Mouse (Mus musculus) liver, embryonic 12.5 days (tissue): ENCODE measurements around the gene Leng1. TPM values are rescaled to one million over a fixed set of nuclear protein-coding genes. Genes with fewer than 3 reads are reported as not detected.
A peak's percentile ranks its signal among the peaks of the same experiment; 100 is the strongest.
"Not testable (repeated sequence)": the region's sequence is repeated elsewhere in the genome, so short reads cannot be mapped to it uniquely, and the experiment has no call there.

Experiments used
- ATAC-seq: fragments of 200-750 bp; cut with Nextera tagmentation; 2 replicates; pipeline ENCODE4 v1.8.0; 2017; ENCODE audit warnings: moderate number of reproducible peaks, mild to moderate bottlenecking, moderate library complexity
- H3K27ac ChIP-seq: fragments of 300-500 bp; sonication (generic); 2 replicates; pipeline ENCODE4 v1.5.1; 2016; ENCODE audit warnings: mild to moderate bottlenecking
- H3K27me3 ChIP-seq: fragments of 300-500 bp; sonication (generic); replicated peaks from 2 replicates; pipeline ENCODE4 v1.6.1; 2016; ENCODE audit warnings: mild to moderate bottlenecking, moderate library complexity
- H3K36me3 ChIP-seq: fragments of 300-500 bp; sonication (generic); 2 replicates; pipeline ENCODE4 v1.6.1; 2016; ENCODE audit warnings: mild to moderate bottlenecking, moderate library complexity
- H3K4me1 ChIP-seq: fragments of 300-500 bp; sonication (generic); 2 replicates; pipeline ENCODE4 v1.6.1; 2016
- H3K4me2 ChIP-seq: fragments of 300-500 bp; sonication (generic); 2 replicates; pipeline ENCODE4 v1.6.1; 2016; ENCODE audit warnings: mild to moderate bottlenecking, moderate library complexity
- H3K4me3 ChIP-seq: fragments of 300-500 bp; sonication (generic); 2 replicates; pipeline ENCODE4 v1.5.1; 2016; ENCODE audit warnings: mild to moderate bottlenecking, moderate library complexity
- H3K9ac ChIP-seq: fragments of 300-500 bp; sonication (generic); 2 replicates; pipeline ENCODE4 v1.6.1; 2016; ENCODE audit warnings: mild to moderate bottlenecking, moderate library complexity
- H3K9me3 ChIP-seq: fragments of 300-500 bp; sonication (generic); replicated peaks from 2 replicates; pipeline ENCODE4 v1.6.1; 2016; ENCODE audit warnings: mild to moderate bottlenecking, moderate library complexity
- WGBS: fragments of 180-500 bp; shearing (Covaris S2); methylation state at CpG from one replicate; pipeline ENCODE4 v1.1.7; 2016; ENCODE audit not compliant: insufficient replicate concordance; 5-methylcytosine and 5-hydroxymethylcytosine counted together
- polyA plus RNA-seq: library from polyadenylated mRNA; unstranded; fragments of >200 nt; fragmentation: Nextera tagmentation; extraction: Ambion mirVana; gene quantifications from 2 replicates; pipeline ENCODE4 v1.2.1, GENCODE M21; 2016

Gene Leng1
- polyA plus RNA-seq, 1 experiment from 2014 or later = 11.6 TPM

DNA sequence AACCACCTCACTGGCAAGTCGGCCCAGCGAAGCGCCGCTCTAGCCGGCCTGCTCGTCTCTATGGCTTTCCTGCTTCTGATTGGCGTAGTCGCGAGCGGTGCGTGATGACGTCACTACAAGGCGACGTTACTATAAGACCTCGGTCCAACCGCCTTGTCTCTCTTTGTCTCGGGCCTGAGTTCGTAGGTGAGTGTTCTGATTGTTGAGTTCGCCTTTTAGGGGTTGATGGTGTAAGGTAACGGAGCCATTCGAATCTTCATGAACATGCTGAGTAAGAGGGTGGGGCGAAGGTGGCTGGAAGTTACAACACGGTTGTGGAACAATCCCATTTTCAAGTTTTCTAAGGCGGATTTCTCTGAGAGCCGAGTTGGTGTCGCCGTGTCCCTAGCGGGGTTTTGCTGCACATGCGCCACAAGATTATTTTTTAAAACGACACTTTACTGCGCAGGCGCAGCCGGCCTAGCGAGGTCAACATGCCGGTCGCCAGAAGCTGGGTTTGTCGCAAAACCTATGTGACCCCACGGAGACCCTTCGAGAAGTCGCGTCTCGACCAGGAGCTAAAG lies 38.3 kb upstream of the Leng1 start, which contains the start of gene Rps9:
Gene Rps9, plus strand, starts transcription at position 115 of the 563 bp plus-strand sequence.
- Histone ChIP-seq H3K4me3 (peak within 1 kb of the TSS; percentile 91), H3K36me3 (peaks cover 60% of the 10 kb centered on the region), H3K27ac (peak within 1 kb of the TSS; percentile 95), H3K4me2 (peak within 1 kb of the TSS; percentile 76), H3K4me1 (peaks cover 33% of the 10 kb centered on the region), H3K27me3 (no peaks in the 10 kb centered on the region), H3K9me3 (no peaks in the 10 kb centered on the region), H3K9ac (peak within 1 kb of the TSS; percentile 94)
- WGBS = under 1% methylated on average over 42 of the region's 42 CpGs
- peak; percentile 88 for ATAC-seq

- Histone ChIP-seq H3K27me3 (no peaks in the 10 kb centered on the region), H3K27ac (peak overlapping the region; percentile 55), H3K36me3 (peaks cover 67% of the 10 kb centered on the region), H3K4me1 (peaks cover 33% of the 10 kb centered on the region), H3K9me3 (no peaks in the 10 kb centered on the region), H3K4me2 (peak overlapping the region; percentile 76), H3K9ac (peak overlapping the region; percentile 94), H3K4me3 (peak overlapping the region; percentile 91)
- ATAC-seq = peak; percentile 43
- WGBS = 16% methylated on average over 6 of the region's 6 CpGs
Observed at GRCm38 (mm10) chr7:3703148-3703878, 37.7 kb upstream of the Leng1 start.

DNA sequence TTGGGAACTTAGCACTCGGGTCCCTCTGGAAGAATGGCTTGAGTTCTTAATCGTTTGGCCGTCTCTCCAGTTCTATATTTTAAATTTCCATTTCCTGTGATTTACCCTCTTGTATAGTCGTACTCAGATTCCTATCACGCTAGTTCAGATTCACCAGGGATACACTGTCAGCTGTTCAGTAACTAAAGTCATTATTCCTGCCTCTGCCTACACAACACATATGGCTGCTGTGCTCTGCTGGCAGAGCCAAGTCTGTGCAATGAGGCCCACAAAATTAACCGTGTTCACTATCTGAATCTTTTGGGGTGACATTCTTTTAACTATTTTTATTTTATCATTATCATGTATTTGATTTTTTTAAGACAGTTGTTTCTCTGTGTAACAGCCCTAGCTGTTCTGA lies 32.8 kb upstream of the Leng1 start:
- Histone ChIP-seq H3K4me1 (peaks cover 30% of the 10 kb centered on the region), H3K4me2 (no peak overlapping the region), H3K27me3 (no peaks in the 10 kb centered on the region), H3K4me3 (no peak overlapping the region), H3K36me3 (peaks cover 42% of the 10 kb centered on the region), H3K9ac (no peak overlapping the region), H3K9me3 (no peaks in the 10 kb centered on the region), H3K27ac (no peak overlapping the region)
- no peak for ATAC-seq
- WGBS = 79% methylated on average over 6 of the region's 6 CpGs

DNA sequence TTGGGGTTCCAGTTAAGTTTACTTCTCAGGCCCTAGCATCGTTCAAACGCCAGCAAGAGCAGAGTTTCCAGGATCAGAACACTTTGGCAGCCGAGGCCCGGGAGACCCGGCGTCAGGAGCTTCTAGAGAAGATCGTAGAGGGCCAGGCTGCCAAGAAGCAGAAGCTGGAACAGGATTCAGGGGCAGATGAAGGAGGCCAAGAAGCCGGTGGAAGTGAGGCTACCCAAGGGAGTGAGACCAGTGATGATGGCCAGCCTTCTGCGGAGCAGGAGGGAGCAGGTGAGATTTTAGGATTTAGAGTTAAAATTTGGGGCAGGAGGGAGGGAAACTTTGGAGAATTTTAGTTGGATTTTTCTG lies 29.3 kb upstream of the Leng1 start:
- peak overlapping the region; percentile 82 for H3K9ac ChIP-seq
- ATAC-seq, H3K27me3 ChIP-seq, H3K27ac ChIP-seq, H3K9me3 ChIP-seq: not testable (repeated sequence)
- peak overlapping the region; percentile 71 for H3K4me3 ChIP-seq
- 6% methylated on average over 9 of the region's 9 CpGs for WGBS
- peaks cover 38% of the 10 kb centered on the region for H3K36me3 ChIP-seq
- peaks cover 39% of the 10 kb centered on the region for H3K4me1 ChIP-seq
- peak overlapping the region; percentile 96 for H3K4me2 ChIP-seq

GRCm38 (mm10) chr7:3694076-3694948 lies 28.7 kb upstream of the Leng1 start:
- Histone ChIP-seq H3K36me3 (peaks cover 34% of the 10 kb centered on the region), H3K27ac (peak overlapping the region; percentile 87), H3K9ac (peak overlapping the region; percentile 82), H3K4me3 (peak overlapping the region; percentile 71), H3K4me1 (peaks cover 39% of the 10 kb centered on the region), H3K4me2 (peak overlapping the region; percentile 96), H3K9me3 (no peaks in the 10 kb centered on the region), H3K27me3 (no peaks in the 10 kb centered on the region)
- peak; percentile 45 for ATAC-seq
- WGBS = under 1% methylated on average over 53 of the region's 55 CpGs

DNA sequence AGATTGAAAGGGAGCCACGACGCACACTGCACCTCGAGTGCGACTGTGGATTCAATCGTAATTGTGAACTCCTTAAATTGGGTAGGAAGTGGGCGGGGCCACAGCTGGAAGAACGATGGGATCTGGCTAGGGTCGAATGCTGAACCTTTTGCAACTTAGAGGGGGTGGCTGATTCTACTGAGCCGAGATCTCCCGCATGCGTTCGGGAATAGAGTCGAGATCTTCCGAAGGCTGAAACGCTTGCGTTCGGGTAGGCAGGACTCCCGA lies 28.1 kb upstream of the Leng1 start:
- ATAC-seq = no peak
- peaks cover 39% of the 10 kb centered on the region for H3K4me1 ChIP-seq

DNA sequence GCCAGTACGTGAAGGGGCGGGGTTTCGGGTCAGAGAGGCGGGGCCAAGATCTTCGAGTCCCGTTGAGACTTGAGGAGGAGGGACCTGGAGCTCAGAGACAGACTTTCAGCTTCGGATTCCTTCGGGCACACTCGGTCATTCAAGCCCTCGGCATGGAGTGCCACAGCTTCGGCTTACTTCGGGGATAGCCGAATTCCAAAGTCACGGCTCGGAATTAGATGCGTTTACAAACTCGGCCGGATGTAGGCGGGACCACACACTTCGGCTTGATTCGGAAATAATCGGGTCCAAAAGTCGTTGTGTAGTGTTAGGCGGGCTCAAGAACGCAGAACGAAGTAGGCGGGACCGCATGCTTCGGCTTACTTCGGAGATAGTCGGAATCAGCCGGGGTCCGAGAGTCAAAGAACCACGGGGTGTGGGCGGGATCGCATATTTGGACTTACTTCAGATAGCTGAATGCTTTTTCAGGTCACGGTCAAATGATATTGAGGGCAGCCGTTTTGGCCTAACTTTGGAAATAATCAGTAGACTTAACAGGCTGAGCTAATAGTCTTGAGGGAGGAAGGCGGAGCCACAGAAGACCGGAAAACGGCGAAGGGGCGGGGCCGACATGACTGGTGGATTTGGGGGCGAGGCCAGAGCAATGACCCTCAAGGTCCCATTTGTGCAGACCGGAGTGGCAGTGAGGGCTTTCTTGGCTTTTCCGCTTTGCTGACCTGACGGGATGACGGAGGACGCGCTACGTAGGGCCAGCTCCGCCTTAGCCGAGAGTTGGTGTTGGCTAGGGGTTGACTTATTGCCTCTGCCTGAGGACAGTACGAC lies 27.6 kb upstream of the Leng1 start, which contains the start of gene Mboat7:
Gene Mboat7, minus strand, starts transcription at position 537 of the 822 bp plus-strand sequence.
- WGBS = under 1% methylated on average over 55 of the region's 55 CpGs
- H3K36me3 ChIP-seq = peaks cover 28% of the 10 kb centered on the region
- peak within 1 kb of the TSS; percentile 82 for H3K9ac ChIP-seq
- peaks cover 39% of the 10 kb centered on the region for H3K4me1 ChIP-seq
- H3K9me3 ChIP-seq = no peaks in the 10 kb centered on the region
- ATAC-seq = peak; percentile 83
- peak within 1 kb of the TSS; percentile 87 for H3K27ac ChIP-seq
- H3K27me3 ChIP-seq = no peaks in the 10 kb centered on the region
- peak within 1 kb of the TSS; percentile 71 for H3K4me3 ChIP-seq
- H3K4me2 ChIP-seq = peak within 1 kb of the TSS; percentile 96

More for the DNA sequence above, 28.1 kb upstream of the Leng1 start:
- Histone ChIP-seq H3K27me3 (no peaks in the 10 kb centered on the region), H3K27ac (peak overlapping the region; percentile 87), H3K9me3 (no peaks in the 10 kb centered on the region), H3K4me2 (peak overlapping the region; percentile 96), H3K36me3 (peaks cover 29% of the 10 kb centered on the region), H3K9ac (peak overlapping the region; percentile 82), H3K4me3 (peak overlapping the region; percentile 71)
- WGBS = under 1% methylated on average over 18 of the region's 18 CpGs

DNA sequence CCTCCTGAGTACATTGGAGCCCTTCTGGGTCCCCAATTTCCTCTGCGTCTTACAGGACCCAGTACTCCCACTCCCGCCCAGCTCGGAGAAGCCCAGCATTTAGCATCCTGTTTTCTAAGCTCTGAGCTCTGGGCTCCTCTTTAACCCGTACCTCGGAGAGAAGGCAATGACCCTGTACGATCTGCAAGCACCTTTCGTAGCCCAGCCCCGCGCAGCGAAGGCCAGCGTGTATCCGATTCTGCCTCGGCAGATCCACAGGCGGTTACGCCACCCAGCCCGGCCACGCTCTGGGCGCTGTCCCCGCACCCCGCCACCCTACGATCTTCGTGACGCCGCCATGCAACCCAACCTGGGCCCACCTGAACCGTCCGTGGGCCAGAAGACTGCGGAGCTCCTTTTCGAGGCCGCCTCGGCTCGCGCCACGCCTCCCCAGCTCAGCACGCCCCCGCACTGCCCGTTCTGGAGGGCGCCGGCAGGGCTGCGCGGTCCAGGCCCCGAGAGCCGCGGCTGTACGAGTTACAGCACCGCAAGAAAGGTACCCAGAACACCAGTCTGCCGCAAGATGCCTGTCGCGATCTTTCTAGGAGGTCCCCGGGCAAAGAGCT lies 26.8 kb upstream of the Leng1 start, which contains the start of gene Tsen34:
Gene Tsen34, plus strand, starts transcription at position 482 of the 605 bp plus-strand sequence.
- Histone ChIP-seq H3K4me1 (peaks cover 39% of the 10 kb centered on the region), H3K4me2 (peak within 1 kb of the TSS; percentile 96), H3K4me3 (peak within 1 kb of the TSS; percentile 71), H3K27ac (peak within 1 kb of the TSS; percentile 87), H3K9ac (peak within 1 kb of the TSS; percentile 82), H3K27me3 (no peaks in the 10 kb centered on the region), H3K36me3 (peaks cover 28% of the 10 kb centered on the region), H3K9me3 (no peaks in the 10 kb centered on the region)
- ATAC-seq = no peak; the same call in 1 of the 2 replicates
- WGBS = under 1% methylated on average over 49 of the region's 49 CpGs

- H3K27ac ChIP-seq = no peak overlapping the region
- no peaks in the 10 kb centered on the region for H3K9me3 ChIP-seq
- no peak for ATAC-seq
- H3K4me2 ChIP-seq = peak overlapping the region; percentile 96
- H3K27me3 ChIP-seq = no peaks in the 10 kb centered on the region
- H3K4me1 ChIP-seq = peaks cover 39% of the 10 kb centered on the region
- H3K36me3 ChIP-seq = peaks cover 29% of the 10 kb centered on the region
- WGBS = 3% methylated on average over 3 of the region's 3 CpGs
- peak overlapping the region; percentile 82 for H3K9ac ChIP-seq
- peak overlapping the region; percentile 71 for H3K4me3 ChIP-seq
Observed at GRCm38 (mm10) chr7:3691919-3692318, 26.3 kb upstream of the Leng1 start.

GRCm38 (mm10) chr7:3685400-3686187 lies 20.0 kb upstream of the Leng1 start:
- ATAC-seq = no peak
- H3K4me2 ChIP-seq = no peak overlapping the region
- H3K27me3 ChIP-seq = no peaks in the 10 kb centered on the region
- H3K9ac ChIP-seq = no peak overlapping the region
- H3K4me3 ChIP-seq = no peak overlapping the region
- H3K4me1 ChIP-seq = no peaks in the 10 kb centered on the region
- H3K9me3 ChIP-seq = no peaks in the 10 kb centered on the region
- no peak overlapping the region for H3K27ac ChIP-seq
- H3K36me3 ChIP-seq = peaks cover 61% of the 10 kb centered on the region
- WGBS = 85% methylated on average over 31 of the region's 31 CpGs
